Mouse (Mus musculus): Measurements from ENCODE around the gene Rprd1b. TPM values are rescaled to one million over a fixed set of nuclear protein-coding genes. Genes with fewer than 3 reads are reported as not detected.

Gene Rprd1b
- polyA plus RNA-seq (2012; rRNA removed): 15.3 and 15.5 TPM in 2 replicates

DNA sequence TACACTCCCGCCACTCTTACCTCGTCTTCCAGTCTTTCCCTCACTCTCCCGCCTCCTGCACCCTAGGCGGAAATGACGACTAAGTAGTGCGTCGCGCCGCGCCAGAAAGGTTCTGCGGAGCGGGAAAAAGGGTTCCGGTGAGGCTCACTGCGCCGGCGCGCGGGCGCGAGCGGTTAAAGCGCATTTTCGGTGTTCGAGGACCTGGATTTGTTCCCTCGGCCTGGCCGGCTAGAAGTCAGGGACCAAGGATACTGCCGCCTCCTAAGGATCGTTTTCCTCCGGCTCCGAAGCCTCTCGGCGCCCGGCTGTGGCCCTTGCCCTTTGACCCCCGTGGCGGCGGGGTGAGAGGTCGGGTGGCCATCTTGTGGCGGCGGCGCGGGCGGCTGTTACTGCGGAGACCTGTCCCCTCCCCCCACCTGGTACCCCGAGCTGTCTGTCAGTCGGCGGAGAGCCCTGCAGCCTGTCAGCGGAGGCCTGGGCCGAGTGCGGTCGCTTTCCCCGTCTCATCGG lies at the start of gene Rprd1b, which contains the start of gene Tti1:
Gene Rprd1b (plus strand): TSS at position 144 of the 510 bp plus-strand sequence.
Gene Tti1 (minus strand): TSS at position 80 of the 510 bp plus-strand sequence.

DNA sequence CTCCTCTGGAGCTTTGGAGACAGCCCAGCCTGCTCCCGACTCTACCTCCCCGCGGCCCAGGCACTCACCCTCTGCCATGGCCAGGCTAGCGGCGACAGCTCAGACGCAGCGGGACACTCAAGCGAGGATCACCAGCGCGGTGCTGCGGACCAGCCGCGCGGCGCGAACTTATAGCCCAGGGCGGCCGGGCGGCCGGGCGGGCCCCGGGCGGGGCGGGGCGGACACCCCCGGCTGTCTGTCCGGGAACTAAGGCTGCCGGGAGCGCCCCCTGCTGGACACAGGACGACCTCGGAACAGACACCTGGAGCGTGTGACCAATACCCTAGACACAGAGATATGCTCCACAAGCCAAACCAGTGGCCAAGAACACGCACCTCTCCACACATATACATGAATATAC lies 117.9 kb downstream of the Rprd1b start, which contains the start of gene Tgm2:
Gene Tgm2 (minus strand): TSS at position 214 of the 400 bp plus-strand sequence.

Other genes starting within 250 kb of the Rprd1b start
- gene Vstm2l, start 113.8 kb upstream of the Rprd1b start, polyA plus RNA-seq (2012; rRNA removed): 10.3 and 11.4 TPM in 2 replicates
- gene Tti1, start 64 bp upstream of the Rprd1b start, polyA plus RNA-seq (2012; rRNA removed): 11.6 and 12.9 TPM in 2 replicates
- 106 and 119 TPM in 2 replicates for gene Tgm2, start 117.9 kb downstream of the Rprd1b start, polyA plus RNA-seq (2012; rRNA removed)
- 4.1 and 4.6 TPM in 2 replicates for gene D630003M21Rik, start 200.7 kb downstream of the Rprd1b start, polyA plus RNA-seq (2012; rRNA removed)
- gene Bpi, start 229.6 kb downstream of the Rprd1b start, polyA plus RNA-seq (2012; rRNA removed): not detected in 2 replicates

All from colon, adult 2 months (tissue).